Mouse (Mus musculus) CH12.LX (cell line): ENCODE data around the gene Smco2. TPM values are rescaled to one million over a fixed set of nuclear protein-coding genes. Genes with fewer than 3 reads are reported as not detected.

Experiments
- DNase-seq: peaks from one replicate; pipeline ENCODE4 v3.0.0-alpha.2; 2013; ENCODE audit errors: extremely low read depth
- H3K27ac ChIP-seq: 2 replicates; pipeline ENCODE4 v1.5.1; 2012; ENCODE audit warnings: low read depth, mild to moderate bottlenecking, control low read depth, moderate library complexity; ENCODE audit not compliant: insufficient read depth
- H3K27me3 ChIP-seq: replicated peaks from 2 replicates; pipeline ENCODE3; 2012; ENCODE audit warnings: inconsistent platforms
- H3K36me3 ChIP-seq, 2 experiments: replicated peaks in 1 of 2; 2 replicates each; pipeline versions ENCODE3 to v1.6.1; 2012; ENCODE audit warnings: inconsistent platforms in 1 of 2, low read length in 1 of 2, mild to moderate bottlenecking in 1 of 2, mixed read lengths in 1 of 2, moderate library complexity in 1 of 2; ENCODE audit not compliant: control insufficient read depth in 1 of 2, insufficient read depth in 1 of 2
- H3K4me1 ChIP-seq, 2 experiments: 2 replicates each; pipeline ENCODE4 v1.6.1; 2012; ENCODE audit warnings: inconsistent platforms in 1 of 2, moderate library complexity in 1 of 2; ENCODE audit not compliant: insufficient read depth in 2 of 2, control insufficient read depth in 1 of 2
- H3K4me2 ChIP-seq: 2 replicates; pipeline ENCODE4 v1.6.1; 2012; ENCODE audit warnings: low read depth, mild to moderate bottlenecking, control low read depth; ENCODE audit not compliant: poor library complexity, insufficient read depth, severe bottlenecking
- H3K4me3 ChIP-seq, 3 experiments: fragments of 150-350 bp in 1 of 3; sonication (generic) in 1 of 3; replicated peaks in 1 of 3; 2 replicates each; pipeline versions ENCODE3 to v1.5.1; 2011 to 2012; ENCODE audit warnings: low read depth in 2 of 3, low read length in 2 of 3, mild to moderate bottlenecking in 2 of 3, moderate library complexity in 2 of 3, control low read depth in 1 of 3, improper control_type of control experiment in 1 of 3, inconsistent platforms in 1 of 3, mixed read lengths in 1 of 3; ENCODE audit not compliant: poor library complexity in 1 of 3
- H3K79me2 ChIP-seq: replicated peaks from 2 replicates; pipeline ENCODE4 v1.6.1; 2012; ENCODE audit warnings: mild to moderate bottlenecking, moderate library complexity; ENCODE audit not compliant: control insufficient read depth, poor library complexity, insufficient read depth, severe bottlenecking; ENCODE audit errors: extremely low read depth
- H3K9ac ChIP-seq: 2 replicates; pipeline ENCODE4 v1.6.1; 2012; ENCODE audit warnings: low read depth, mild to moderate bottlenecking, control low read depth, moderate library complexity; ENCODE audit not compliant: insufficient read depth
- H3K9me3 ChIP-seq: replicated peaks from 2 replicates; pipeline ENCODE3; 2012; ENCODE audit warnings: low read length, inconsistent platforms, mixed read lengths
- CHD1 ChIP-seq: IDR thresholded peaks from 2 replicates; pipeline ENCODE4 v1.6.1; 2012; ENCODE audit warnings: low read depth, low read length, improper control_type of control experiment, inconsistent platforms
- CHD2 ChIP-seq: IDR thresholded peaks from 2 replicates; pipeline ENCODE4 v1.6.1; 2011; ENCODE audit warnings: low read length, improper control_type of control experiment
- CTCF ChIP-seq, 2 experiments: IDR thresholded peaks in 1 of 2; conservative IDR thresholded peaks in 1 of 2; 2 replicates each; pipeline ENCODE4 v1.5.1; 2011 to 2012; ENCODE audit warnings: low read depth in 2 of 2, low read length in 2 of 2, improper control_type of control experiment in 1 of 2, inconsistent platforms in 1 of 2, mild to moderate bottlenecking in 1 of 2, moderate library complexity in 1 of 2
- E2F4 ChIP-seq: IDR thresholded peaks from 2 replicates; pipeline ENCODE4 v1.6.1; 2011; ENCODE audit warnings: low read depth, low read length, improper control_type of control experiment; ENCODE audit not compliant: insufficient replicate concordance
- ELF1 ChIP-seq: IDR thresholded peaks from 2 replicates; pipeline ENCODE4 v1.6.1; 2014; ENCODE audit warnings: low read depth, mild to moderate bottlenecking, inconsistent platforms, low read length, improper control_type of control experiment
- EP300 ChIP-seq: IDR thresholded peaks from 2 replicates; pipeline ENCODE4 v1.6.1; 2011; ENCODE audit warnings: low read length, improper control_type of control experiment
- HCFC1 ChIP-seq: IDR thresholded peaks from 2 replicates; pipeline ENCODE4 v1.6.1; 2012; ENCODE audit warnings: low read depth, mild to moderate bottlenecking, inconsistent platforms, low read length, improper control_type of control experiment
- IRF4 ChIP-seq: IDR thresholded peaks from 2 replicates; pipeline ENCODE4 v1.6.1; 2014; ENCODE audit warnings: low read depth, mild to moderate bottlenecking, inconsistent platforms, low read length, improper control_type of control experiment
- JUN ChIP-seq: IDR thresholded peaks from 2 replicates; pipeline ENCODE4 v1.6.1; 2011; ENCODE audit warnings: low read depth, mild to moderate bottlenecking, low read length, improper control_type of control experiment, moderate library complexity; ENCODE audit not compliant: insufficient read depth
- KAT2A ChIP-seq: IDR thresholded peaks from 2 replicates; pipeline ENCODE4 v1.6.1; 2012; ENCODE audit warnings: low read length, improper control_type of control experiment, inconsistent platforms; ENCODE audit not compliant: insufficient replicate concordance
- MAFK ChIP-seq: IDR thresholded peaks from 2 replicates; pipeline ENCODE4 v1.6.1; 2011; ENCODE audit warnings: low read length, improper control_type of control experiment; ENCODE audit not compliant: insufficient replicate concordance
- MAZ ChIP-seq: IDR thresholded peaks from 2 replicates; pipeline ENCODE4 v1.6.1; 2012; ENCODE audit warnings: low read depth, mild to moderate bottlenecking, inconsistent platforms, low read length, improper control_type of control experiment, moderate library complexity
- MEF2A ChIP-seq: IDR thresholded peaks from 2 replicates; pipeline ENCODE4 v1.6.1; 2014; ENCODE audit warnings: low read depth, mild to moderate bottlenecking, inconsistent platforms, low read length, improper control_type of control experiment, borderline replicate concordance
- MXI1 ChIP-seq: IDR thresholded peaks from 2 replicates; pipeline ENCODE4 v1.6.1; 2011; ENCODE audit warnings: mild to moderate bottlenecking, low read depth, low read length, improper control_type of control experiment
- NELFE ChIP-seq: IDR thresholded peaks from 2 replicates; pipeline ENCODE4 v1.6.1; 2011; ENCODE audit warnings: low read depth, low read length, improper control_type of control experiment
- NRF1 ChIP-seq: IDR thresholded peaks from 2 replicates; pipeline ENCODE4 v1.6.1; 2014; ENCODE audit warnings: low read depth, mild to moderate bottlenecking, inconsistent platforms, low read length, improper control_type of control experiment, moderate library complexity
- PAX5 ChIP-seq: IDR thresholded peaks from 2 replicates; pipeline ENCODE4 v1.6.1; 2012; ENCODE audit warnings: low read length, inconsistent platforms, mixed read lengths
- POLR2AphosphoS2 ChIP-seq: IDR thresholded peaks from 2 replicates; pipeline ENCODE4 v1.6.1; 2011; ENCODE audit warnings: low read depth, low read length, improper control_type of control experiment
- RAD21 ChIP-seq: IDR thresholded peaks from 2 replicates; pipeline ENCODE4 v1.6.1; 2011; ENCODE audit warnings: low read depth, mild to moderate bottlenecking, low read length, improper control_type of control experiment, moderate library complexity
- SIN3A ChIP-seq: IDR thresholded peaks from 2 replicates; pipeline ENCODE4 v1.6.1; 2012; ENCODE audit warnings: low read length, improper control_type of control experiment, inconsistent platforms
- SMC3 ChIP-seq: IDR thresholded peaks from 2 replicates; pipeline ENCODE4 v1.6.1; 2011; ENCODE audit warnings: low read depth, low read length, improper control_type of control experiment
- TBP ChIP-seq: conservative IDR thresholded peaks from 2 replicates; pipeline ENCODE4 v1.6.1; 2011; ENCODE audit warnings: low read depth, low read length, improper control_type of control experiment
- UBTF ChIP-seq: IDR thresholded peaks from 2 replicates; pipeline ENCODE4 v1.6.1; 2012; ENCODE audit warnings: low read depth, mild to moderate bottlenecking, inconsistent platforms, low read length, improper control_type of control experiment, moderate library complexity
- USF2 ChIP-seq: conservative IDR thresholded peaks from 2 replicates; pipeline ENCODE4 v1.6.1; 2011; ENCODE audit warnings: low read depth, low read length, improper control_type of control experiment
- ZC3H11A ChIP-seq: IDR thresholded peaks from 2 replicates; pipeline ENCODE4 v1.6.1; 2012; ENCODE audit warnings: low read depth, mild to moderate bottlenecking, inconsistent platforms, low read length, improper control_type of control experiment
- ZMIZ1 ChIP-seq: IDR thresholded peaks from 2 replicates; pipeline ENCODE4 v1.6.1; 2012; ENCODE audit warnings: low read depth, mild to moderate bottlenecking, inconsistent platforms, low read length, improper control_type of control experiment
- dilution Hi-C: fragments of 300-500 bp; cut with MboI; formaldehyde crosslinking; loops from 2 replicates; pipeline ENCODE4 v1.14.3; 2020; ENCODE audit warnings: low sequenced_read_pairs; ENCODE audit not compliant: extremely low pct_unique_long_range_greater_than_20kb, extremely low pct_ligation_motif_present
- in situ Hi-C: fragments of 300-500 bp; cut with MboI; formaldehyde crosslinking; loops from 3 replicates; pipeline ENCODE4 v1.14.3; 2019; ENCODE audit warnings: low sequenced_read_pairs, low pct_ligation_motif_present, low pct_unique_long_range_greater_than_20kb, mixed read lengths
- polyA plus RNA-seq: library from polyadenylated mRNA; unstranded; fragments of >175 nt; gene quantifications from 2 replicates; pipeline ENCODE4 v1.2.1, GENCODE M21; 2012; ENCODE audit warnings: low read depth; ENCODE audit not compliant: insufficient read length
- total RNA-seq, 2 experiments: library from RNA; depleted of rRNA; stranded (reverse); fragments of 300-350 nt in 1 of 2; fragments of >200 nt in 1 of 2; gene quantifications; 2 replicates each; pipeline ENCODE4 v1.2.3; 2012 to 2014

The Smco2 gene
- total and polyA plus RNA-seq, 3 experiments = not detected

DNA sequence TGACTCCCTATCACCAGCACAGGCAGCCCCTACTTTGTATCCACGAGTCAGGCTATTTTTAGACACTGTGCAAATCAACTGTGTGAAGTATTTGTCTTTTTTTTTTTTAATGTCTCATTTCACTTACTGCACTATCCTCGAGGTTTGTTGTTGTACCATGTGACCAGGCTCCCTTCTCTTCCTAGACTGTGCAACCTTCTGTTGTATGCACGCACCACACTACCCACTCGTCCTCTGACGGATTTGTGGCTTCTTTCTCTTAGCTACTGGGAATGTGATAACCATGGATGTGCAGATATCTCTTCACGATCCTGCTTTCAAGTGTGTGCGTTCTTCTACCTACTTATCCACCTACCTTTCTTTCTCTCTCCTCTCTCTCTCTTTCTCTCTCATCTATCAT is 12.6 kb upstream of the Smco2 start:
- in situ Hi-C loops = loop anchor here (10.0 kb wide), 2 partner anchors 127 to 157 kb away; no protein-coding TSS in a partner anchor
- Histone ChIP-seq H3K27me3 (no peaks in the 10 kb centered on the region), H3K27ac (no peak overlapping the region), H3K79me2 (no peaks in the 10 kb centered on the region), H3K4me1 (no peaks in the 10 kb centered on the region), H3K4me3 (no peak overlapping the region), H3K36me3 (no peaks in the 10 kb centered on the region), H3K4me2 (no peak overlapping the region), H3K9ac (no peak overlapping the region), H3K9me3 (no peaks in the 10 kb centered on the region)
- DNase-seq = no peak
- dilution Hi-C loops = no loop called here
- no peak for TF ChIP-seq TBP
- TF ChIP-seq CHD2 = no peak
- no peak for TF ChIP-seq MAFK
- no peak for TF ChIP-seq ZMIZ1
- no peak for TF ChIP-seq SIN3A
- TF ChIP-seq ELF1 = no peak

DNA sequence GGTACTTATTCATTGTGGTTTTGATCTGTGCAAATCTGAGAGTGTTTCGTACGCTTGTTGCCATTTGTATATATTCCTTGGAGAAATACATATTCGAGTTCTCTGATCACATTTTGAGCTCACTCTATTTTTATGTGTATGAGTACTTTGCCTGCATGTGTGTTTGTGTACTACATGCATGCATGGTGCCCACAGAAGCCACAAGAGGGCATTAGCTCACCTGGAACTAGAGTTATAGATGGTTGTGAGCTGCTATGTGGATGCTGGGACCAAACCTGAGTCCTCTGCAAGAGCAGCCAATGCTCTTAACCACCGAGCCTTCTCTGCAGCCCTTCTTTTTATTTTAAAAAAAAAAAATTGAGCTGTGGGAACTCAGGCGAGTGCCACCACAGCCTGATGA is 11.5 kb upstream of the Smco2 start:
- DNase-seq = no peak
- H3K9ac ChIP-seq = no peak overlapping the region
- H3K79me2 ChIP-seq = no peaks in the 10 kb centered on the region
- in situ Hi-C loops = loop anchor here (10.0 kb wide), 2 partner anchors 126 to 156 kb away; no protein-coding TSS in a partner anchor
- no peaks in the 10 kb centered on the region for H3K4me1 ChIP-seq
- TF ChIP-seq CHD1 (no peak), PAX5 (no peak), SMC3 (peak; percentile 31), RAD21 (peak; percentile 18), ZMIZ1 (no peak), CTCF (conservative IDR thresholded peaks at IDR 0.05 in 1 of 2, IDR thresholded peaks at IDR 0.05 in 1 of 2; ENCODE audit: low read depth in 2 of 2, low read length in 2 of 2) (peak in 1 of 2 experiments; percentile 34; a peak in 2 of 4 replicates)
- dilution Hi-C loops = no loop called here
- no peak overlapping the region for H3K27ac ChIP-seq
- H3K4me3 ChIP-seq = no peak overlapping the region
- no peak overlapping the region for H3K4me2 ChIP-seq
- no peaks in the 10 kb centered on the region for H3K9me3 ChIP-seq
- H3K27me3 ChIP-seq = no peaks in the 10 kb centered on the region
- no peaks in the 10 kb centered on the region for H3K36me3 ChIP-seq

DNA sequence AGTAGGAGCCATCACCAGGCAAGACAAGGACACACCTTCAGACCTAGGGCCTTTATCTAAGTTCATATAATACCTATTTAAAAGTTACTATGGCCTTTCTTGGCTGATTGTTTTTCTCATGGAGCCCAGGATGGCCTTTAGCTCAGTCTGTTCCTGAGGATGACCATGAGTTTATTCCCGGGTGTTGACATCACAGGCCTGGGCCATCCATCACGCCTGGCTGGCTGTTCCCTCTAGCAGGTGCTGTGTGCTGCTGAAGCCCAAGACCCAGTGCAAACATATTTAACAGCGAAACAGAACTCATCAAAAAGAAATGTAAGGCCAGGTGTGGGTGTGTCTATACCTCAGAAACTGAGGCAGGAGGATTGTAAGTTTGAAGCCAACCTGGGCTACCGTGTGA is 11.0 kb upstream of the Smco2 start:
- TF ChIP-seq E2F4 (no peak), MEF2A (no peak), MXI1 (no peak), KAT2A (no peak), IRF4 (no peak), CTCF (conservative IDR thresholded peaks at IDR 0.05 in 1 of 2, IDR thresholded peaks at IDR 0.05 in 1 of 2; ENCODE audit: low read depth in 2 of 2, low read length in 2 of 2) (no peak), NRF1 (no peak), ZC3H11A (no peak), EP300 (no peak), SMC3 (no peak), CHD2 (no peak), ZMIZ1 (no peak), NELFE (no peak), USF2 (no peak), MAZ (no peak), POLR2AphosphoS2 (no peak), CHD1 (no peak), HCFC1 (no peak), UBTF (no peak), JUN (no peak)
- H3K9me3 ChIP-seq = no peaks in the 10 kb centered on the region
- dilution Hi-C loops = no loop called here
- no peaks in the 10 kb centered on the region for H3K27me3 ChIP-seq
- no peak overlapping the region for H3K4me3 ChIP-seq
- H3K79me2 ChIP-seq = no peaks in the 10 kb centered on the region
- no peaks in the 10 kb centered on the region for H3K4me1 ChIP-seq
- H3K9ac ChIP-seq = no peak overlapping the region
- no peaks in the 10 kb centered on the region for H3K36me3 ChIP-seq
- in situ Hi-C loops = loop anchor here (10.0 kb wide), 2 partner anchors 126 to 156 kb away; no protein-coding TSS in a partner anchor
- H3K27ac ChIP-seq = no peak overlapping the region
- no peak for DNase-seq
- H3K4me2 ChIP-seq = no peak overlapping the region
